Mouse (Mus musculus) liver, embryonic 13.5 days (tissue): ENCODE results near the gene Padi3. TPM values are rescaled to one million over a fixed set of nuclear protein-coding genes. Genes with fewer than 3 reads are reported as not detected.

Source experiments
- ATAC-seq: fragments of 200-750 bp; cut with Nextera tagmentation; 2 replicates; pipeline ENCODE4 v1.8.0; 2017; ENCODE audit warnings: low read depth, mild to moderate bottlenecking, moderate number of reproducible peaks, moderate library complexity
- DNase-seq: peaks from one replicate; pipeline ENCODE4 v3.0.0; 2022
- H3K27ac ChIP-seq: fragments of 300-500 bp; sonication (generic); 2 replicates; pipeline ENCODE4 v1.5.1; 2015; ENCODE audit warnings: moderate library complexity, mild to moderate bottlenecking, inconsistent platforms
- H3K27me3 ChIP-seq: fragments of 300-500 bp; sonication (generic); 2 replicates; pipeline ENCODE4 v1.6.1; 2015; ENCODE audit warnings: mild to moderate bottlenecking, inconsistent platforms
- H3K36me3 ChIP-seq: fragments of 300-500 bp; sonication (generic); 2 replicates; pipeline ENCODE4 v1.6.1; 2015; ENCODE audit warnings: mild to moderate bottlenecking, inconsistent platforms
- H3K4me1 ChIP-seq: fragments of 300-500 bp; sonication (generic); replicated peaks from 2 replicates; pipeline ENCODE4 v1.6.1; 2015; ENCODE audit warnings: inconsistent platforms
- H3K4me2 ChIP-seq: fragments of 300-500 bp; sonication (generic); 2 replicates; pipeline ENCODE4 v1.6.1; 2015; ENCODE audit warnings: inconsistent platforms, mild to moderate bottlenecking, moderate library complexity
- H3K4me3 ChIP-seq: fragments of 300-500 bp; sonication (generic); replicated peaks from 2 replicates; pipeline ENCODE4 v1.5.1; 2015; ENCODE audit warnings: mild to moderate bottlenecking, inconsistent platforms
- H3K9ac ChIP-seq: fragments of 300-500 bp; sonication (generic); 2 replicates; pipeline ENCODE4 v1.6.1; 2015; ENCODE audit warnings: mild to moderate bottlenecking, inconsistent platforms
- H3K9me3 ChIP-seq: fragments of 300-500 bp; sonication (generic); replicated peaks from 2 replicates; pipeline ENCODE4 v1.6.1; 2016; ENCODE audit warnings: inconsistent platforms
- WGBS: fragments of 180-500 bp; shearing (Covaris S2); methylation state at CpG from one replicate; pipeline ENCODE4 v1.1.7; 2015; ENCODE audit not compliant: insufficient replicate concordance; 5-methylcytosine and 5-hydroxymethylcytosine counted together
- polyA plus RNA-seq: library from polyadenylated mRNA; unstranded; fragments of >200 nt; fragmentation: Nextera tagmentation; extraction: Ambion mirVana; gene quantifications from 2 replicates; pipeline ENCODE4 v1.2.1, GENCODE M21; 2015

The Padi3 gene
- polyA plus RNA-seq, 1 experiment from 2014 or later = 0.23 TPM

DNA sequence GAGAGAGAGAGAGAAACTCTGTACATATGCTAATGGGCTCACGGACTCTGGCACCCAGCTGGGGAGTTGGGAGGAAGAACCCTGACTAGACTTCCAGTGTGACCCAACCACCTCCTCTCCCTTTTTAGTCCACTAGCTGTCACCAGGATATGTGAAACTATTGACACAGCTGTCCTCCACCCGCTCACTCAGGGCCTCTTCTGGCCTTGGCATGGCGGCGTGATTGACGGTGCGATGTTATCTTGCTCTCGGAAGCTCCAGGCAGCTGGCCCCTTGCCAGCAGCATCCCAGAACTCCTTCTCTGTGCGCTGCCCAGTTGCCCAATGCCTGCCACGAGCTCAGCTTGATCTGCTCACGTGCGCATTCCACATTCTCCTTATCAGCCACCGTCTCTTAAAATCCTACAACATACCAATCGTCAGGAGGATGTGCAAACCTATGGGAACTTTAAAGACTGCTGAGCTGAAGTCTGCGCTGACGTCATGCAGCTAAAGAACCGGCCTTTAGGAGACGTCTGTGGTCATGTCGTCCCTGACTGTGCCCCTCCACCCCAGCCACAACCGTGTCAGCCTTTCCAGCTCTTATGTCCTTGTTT is 30.5 kb downstream of the Padi3 start:
- no peaks in the 10 kb centered on the region for H3K27me3 ChIP-seq
- no peak overlapping the region for H3K4me2 ChIP-seq
- DNase-seq (no peak), ATAC-seq (peak; percentile 65)
- 37% methylated on average over 19 of the region's 19 CpGs for WGBS
- H3K9ac ChIP-seq = no peak overlapping the region
- H3K4me3 ChIP-seq = no peak overlapping the region
- no peaks in the 10 kb centered on the region for H3K9me3 ChIP-seq
- H3K27ac ChIP-seq = no peak overlapping the region
- H3K4me1 ChIP-seq = peaks cover 6% of the 10 kb centered on the region
- no peaks in the 10 kb centered on the region for H3K36me3 ChIP-seq

DNA sequence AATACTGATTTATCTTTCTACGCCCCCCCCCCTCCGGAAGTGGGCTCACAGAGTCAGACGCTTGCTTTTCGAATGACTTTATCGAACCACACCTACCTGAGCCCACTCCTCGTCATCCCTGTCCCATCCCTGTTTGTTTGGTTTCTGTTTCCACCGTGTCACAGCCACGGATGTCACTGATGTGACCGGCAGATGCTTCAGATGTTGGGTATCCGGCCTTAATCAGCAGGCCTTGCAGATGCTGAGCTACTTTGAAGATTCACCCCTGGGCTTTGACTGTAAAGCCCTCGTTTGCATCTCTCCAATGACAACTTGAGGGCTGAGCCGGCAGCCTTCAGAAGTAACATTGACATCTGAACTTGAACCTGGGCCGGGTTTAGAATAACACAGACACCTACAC is 33.8 kb downstream of the Padi3 start:
- 61% methylated on average over 13 of the region's 13 CpGs for WGBS
- no peaks in the 10 kb centered on the region for H3K36me3 ChIP-seq

DNA sequence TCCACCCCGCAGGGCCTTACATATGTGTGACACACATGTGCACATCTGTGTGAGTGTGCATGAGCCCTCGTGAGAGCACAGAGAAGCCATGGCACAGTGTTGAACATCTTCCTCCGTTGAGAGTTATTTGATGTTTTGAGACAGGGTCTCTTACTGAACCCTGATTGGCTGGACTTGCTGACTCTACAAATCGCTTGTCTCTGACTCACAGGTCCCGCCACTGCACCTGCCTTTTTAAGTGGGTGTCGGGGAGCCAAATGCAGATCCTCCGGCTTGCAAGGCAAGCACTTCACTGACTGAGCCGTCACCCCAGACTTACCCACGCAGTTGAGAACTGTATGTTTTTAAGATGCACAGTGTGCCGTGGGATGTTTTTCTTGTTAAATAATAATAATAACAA is 34.6 kb downstream of the Padi3 start:
- H3K9me3 ChIP-seq = no peaks in the 10 kb centered on the region
- no peaks in the 10 kb centered on the region for H3K36me3 ChIP-seq
- no peaks in the 10 kb centered on the region for H3K27me3 ChIP-seq
- 71% methylated on average over 10 of the region's 10 CpGs for WGBS
- DNase-seq (no peak), ATAC-seq (no peak)
- H3K27ac ChIP-seq = no peak overlapping the region
- no peak overlapping the region for H3K9ac ChIP-seq
- H3K4me3 ChIP-seq = no peak overlapping the region
- H3K4me1 ChIP-seq = peaks cover 14% of the 10 kb centered on the region
- no peak overlapping the region for H3K4me2 ChIP-seq

More for the DNA sequence above, 33.8 kb downstream of the Padi3 start:
- no peaks in the 10 kb centered on the region for H3K9me3 ChIP-seq
- peaks cover 9% of the 10 kb centered on the region for H3K4me1 ChIP-seq
- no peaks in the 10 kb centered on the region for H3K27me3 ChIP-seq
- no peak for DNase-seq
- H3K4me2 ChIP-seq = no peak overlapping the region
- no peak overlapping the region for H3K9ac ChIP-seq
- H3K27ac ChIP-seq = no peak overlapping the region
- no peak overlapping the region for H3K4me3 ChIP-seq
- ATAC-seq = no peak

DNA sequence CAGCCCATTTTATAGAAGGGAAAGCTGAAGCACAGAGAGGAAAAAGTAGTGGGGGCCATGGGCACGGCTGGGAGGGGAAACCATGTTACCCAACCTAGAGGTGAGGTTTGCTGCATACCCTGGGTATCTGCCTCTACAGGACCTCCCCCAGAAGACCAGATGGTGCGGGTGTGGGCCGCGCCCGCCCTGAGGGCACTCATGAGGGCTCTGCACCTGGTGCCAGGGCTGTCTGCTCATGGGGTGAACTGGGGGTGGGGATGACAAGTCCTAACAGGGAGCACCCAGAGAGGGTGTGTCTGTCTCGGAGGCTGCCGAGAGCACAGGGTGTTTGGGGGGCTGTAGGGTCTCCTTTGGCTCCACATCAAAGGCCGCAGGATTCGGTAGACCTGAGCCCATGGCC is 35.6 kb downstream of the Padi3 start:
- 72% methylated on average over 9 of the region's 9 CpGs for WGBS
- no peak for ATAC-seq
- Histone ChIP-seq H3K27me3 (no peaks in the 10 kb centered on the region), H3K9me3 (no peaks in the 10 kb centered on the region), H3K36me3 (no peaks in the 10 kb centered on the region), H3K4me3 (no peak overlapping the region), H3K9ac (no peak overlapping the region), H3K4me2 (no peak overlapping the region), H3K27ac (no peak overlapping the region), H3K4me1 (peaks cover 15% of the 10 kb centered on the region)
- no peak for DNase-seq

DNA sequence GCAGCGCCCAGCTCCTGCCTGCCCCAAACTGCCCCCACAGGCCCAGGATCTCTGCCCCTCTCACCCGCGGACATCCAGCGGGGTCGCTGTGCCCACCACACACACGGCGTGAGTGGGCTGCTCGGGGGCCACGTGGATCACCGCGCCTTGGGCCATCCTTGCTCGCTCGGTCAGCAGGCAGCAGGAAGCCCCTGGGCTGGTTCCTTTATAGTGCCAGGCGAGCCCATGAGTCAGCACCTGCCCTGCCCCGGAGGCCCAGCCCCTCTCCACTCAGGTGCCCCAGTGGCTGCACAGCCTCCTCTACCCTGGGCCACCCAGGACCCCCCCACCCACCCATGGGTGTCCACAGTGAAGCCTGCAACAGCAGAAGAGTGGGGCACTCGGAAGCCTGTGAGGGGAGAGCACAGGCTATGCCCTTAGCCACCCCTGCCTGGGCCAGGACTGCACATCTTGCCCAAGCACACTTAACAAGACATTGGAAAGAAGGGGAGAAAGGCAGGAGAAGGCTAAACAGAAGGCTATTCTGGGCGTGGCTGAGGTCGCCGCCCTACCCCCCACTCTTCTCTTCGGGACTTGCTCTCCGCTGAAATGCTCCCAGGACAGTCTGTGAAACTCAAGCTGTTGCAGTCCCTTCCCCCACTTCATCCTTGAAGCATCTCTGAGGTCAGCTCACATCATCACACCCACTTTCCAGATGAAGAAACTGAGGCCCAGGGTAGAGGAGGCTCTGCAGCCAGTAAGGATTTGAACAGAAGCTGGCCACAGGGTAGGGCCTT is 36.2 kb downstream of the Padi3 start, which contains the start of gene Padi4:
Gene Padi4 (minus strand): TSS at position 212 of the 776 bp plus-strand sequence.
- no peak within 1 kb of the TSS for H3K27ac ChIP-seq
- ATAC-seq = no peak
- no peak within 1 kb of the TSS for H3K9ac ChIP-seq
- H3K4me3 ChIP-seq = no peak within 1 kb of the TSS
- H3K9me3 ChIP-seq = no peaks in the 10 kb centered on the region
- H3K27me3 ChIP-seq = no peaks in the 10 kb centered on the region
- DNase-seq = no peak
- no peak within 1 kb of the TSS for H3K4me2 ChIP-seq
- 75% methylated on average over 21 of the region's 21 CpGs for WGBS
- no peaks in the 10 kb centered on the region for H3K36me3 ChIP-seq
- peaks cover 20% of the 10 kb centered on the region for H3K4me1 ChIP-seq

DNA sequence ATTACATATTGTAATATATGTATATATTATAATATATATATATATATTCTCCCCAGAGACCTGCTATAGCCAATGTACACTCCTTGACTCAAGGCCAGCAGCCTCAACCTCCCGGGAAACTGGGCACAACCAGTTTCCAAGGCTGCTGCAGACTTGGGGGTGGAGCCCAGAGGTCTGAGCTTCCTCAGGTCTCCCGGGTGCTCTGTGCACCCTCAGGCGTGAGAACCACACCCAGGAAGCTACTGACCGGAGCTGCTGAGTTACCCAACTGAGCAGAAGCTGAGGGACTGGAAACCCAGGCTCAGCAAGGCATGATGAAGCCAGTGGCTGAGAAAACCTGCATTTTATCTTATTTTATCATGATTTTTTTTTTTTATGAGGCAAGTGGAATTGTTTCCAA is 39.4 kb downstream of the Padi3 start:
- WGBS = 8% methylated on average over 4 of the region's 4 CpGs
- Histone ChIP-seq H3K4me1 (peaks cover 24% of the 10 kb centered on the region), H3K9ac (no peak overlapping the region), H3K4me2 (no peak overlapping the region), H3K4me3 (no peak overlapping the region), H3K9me3 (no peaks in the 10 kb centered on the region), H3K36me3 (no peaks in the 10 kb centered on the region), H3K27me3 (0 out of 2 replicates have a peak, but pooled peaks cover 3% of the 10 kb centered on the region), H3K27ac (no peak overlapping the region)
- DNase-seq = no peak
- no peak for ATAC-seq

DNA sequence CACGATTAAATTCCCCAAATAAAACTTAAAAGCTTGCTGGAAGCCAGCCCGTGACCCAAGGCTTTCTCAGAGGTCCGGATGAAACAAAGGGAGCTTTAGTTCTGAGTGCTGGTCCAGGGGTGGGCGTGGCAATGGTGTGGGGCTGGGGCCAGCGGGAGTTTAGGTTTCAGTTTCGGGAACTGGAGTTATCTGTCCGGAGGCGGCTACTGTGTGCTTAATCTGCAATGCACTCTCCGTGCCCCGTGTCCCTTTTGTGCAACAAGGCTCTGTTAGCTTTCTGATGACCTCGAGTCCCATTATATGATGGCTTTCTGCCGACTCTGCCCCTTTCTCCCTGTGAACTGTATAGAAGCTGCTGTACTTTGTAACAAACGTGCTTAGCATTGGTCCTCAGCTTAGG is 40.0 kb downstream of the Padi3 start:
- WGBS = 7% methylated on average over 13 of the region's 13 CpGs
- Histone ChIP-seq H3K36me3 (no peaks in the 10 kb centered on the region), H3K27me3 (0 out of 2 replicates have a peak, but pooled peaks cover 3% of the 10 kb centered on the region), H3K9ac (0 out of 2 replicates have a peak overlapping the region, but pooled peaks have one; percentile 9), H3K4me3 (peak overlapping the region; percentile 32), H3K27ac (peak overlapping the region; percentile 43; the same call in 1 of the 2 replicates), H3K9me3 (no peaks in the 10 kb centered on the region), H3K4me2 (peak overlapping the region; percentile 57), H3K4me1 (peaks cover 24% of the 10 kb centered on the region)
- DNase-seq (no peak), ATAC-seq (peak; percentile 58)

DNA sequence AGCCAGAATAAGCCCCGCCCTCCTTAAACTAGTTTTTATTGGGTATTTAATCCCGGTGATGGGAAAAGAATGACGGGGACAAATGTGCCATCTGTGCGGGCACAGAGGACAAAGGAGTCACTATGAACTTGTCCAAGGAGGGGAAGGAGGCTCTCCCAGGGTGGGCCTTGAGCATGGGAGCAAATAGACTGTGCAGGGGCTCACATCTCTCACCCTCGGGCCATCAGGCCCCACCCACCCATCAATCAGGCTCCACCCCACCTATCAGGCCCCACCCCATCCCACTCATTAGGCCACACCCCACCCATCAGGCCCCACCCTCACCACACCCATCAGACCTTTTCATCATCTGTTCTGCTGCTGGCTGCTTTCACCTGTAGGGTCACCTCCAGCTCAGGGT is 41.5 kb downstream of the Padi3 start:
- DNase-seq (no peak), ATAC-seq (no peak)
- H3K9me3 ChIP-seq = no peaks in the 10 kb centered on the region
- 0 out of 2 replicates have a peak, but pooled peaks cover 3% of the 10 kb centered on the region for H3K27me3 ChIP-seq
- 62% methylated on average over 5 of the region's 5 CpGs for WGBS
- H3K4me3 ChIP-seq = no peak overlapping the region
- no peak overlapping the region for H3K4me2 ChIP-seq
- no peaks in the 10 kb centered on the region for H3K36me3 ChIP-seq
- no peak overlapping the region for H3K9ac ChIP-seq
- H3K27ac ChIP-seq = no peak overlapping the region
- H3K4me1 ChIP-seq = peaks cover 24% of the 10 kb centered on the region

DNA sequence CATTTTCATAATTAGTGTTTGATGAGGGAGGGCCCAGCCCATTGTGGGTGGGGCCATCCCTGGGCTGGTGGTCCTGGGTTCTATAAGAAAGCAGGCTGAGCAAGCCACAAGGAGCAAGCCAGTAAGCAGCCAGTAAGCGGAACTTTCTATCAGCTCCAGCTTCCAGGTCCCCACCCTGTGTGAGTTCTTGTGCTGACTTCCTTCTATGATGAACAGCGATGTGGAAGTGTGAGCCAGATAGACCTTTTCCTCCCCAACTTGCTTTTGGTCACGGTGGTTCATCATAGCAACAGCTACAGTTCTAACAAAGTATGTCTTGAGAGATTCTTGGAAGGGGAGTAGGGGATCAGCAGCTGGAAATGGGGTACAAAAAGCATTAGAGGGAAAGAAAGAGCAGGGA is 44.5 kb downstream of the Padi3 start:
- H3K9ac ChIP-seq = no peak overlapping the region
- 31% methylated on average over 3 of the region's 3 CpGs for whole genome bisulfite sequencing
- ATAC-seq = no peak
- H3K27me3 ChIP-seq = 0 out of 2 replicates have a peak, but pooled peaks cover 3% of the 10 kb centered on the region
- no peak overlapping the region for H3K4me2 ChIP-seq
- no peak for DNase-seq
- no peak overlapping the region for H3K4me3 ChIP-seq
- peaks cover 19% of the 10 kb centered on the region for H3K4me1 ChIP-seq
- H3K36me3 ChIP-seq = no peaks in the 10 kb centered on the region
- H3K27ac ChIP-seq = no peak overlapping the region
- H3K9me3 ChIP-seq = no peaks in the 10 kb centered on the region

DNA sequence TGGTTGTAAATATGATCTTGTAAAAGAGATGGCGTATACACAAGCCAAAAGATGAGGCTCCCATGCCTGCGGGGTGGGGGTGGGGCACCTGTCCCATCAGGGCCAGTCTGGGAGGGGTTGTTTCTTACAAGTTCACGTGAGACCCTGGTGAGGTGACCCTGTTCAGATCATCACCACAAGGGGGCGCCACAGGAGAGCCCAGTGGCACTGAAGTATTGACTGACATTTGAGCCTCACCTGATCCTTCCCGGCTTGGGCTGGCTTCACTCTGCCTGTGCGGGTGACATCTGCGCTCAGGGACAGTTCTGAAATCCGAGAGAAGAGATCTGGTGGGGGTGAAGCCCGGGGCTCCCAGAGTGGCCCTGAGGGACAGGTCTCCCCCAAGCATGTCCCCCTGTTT is 47.3 kb downstream of the Padi3 start:
- Histone ChIP-seq H3K27me3 (0 out of 2 replicates have a peak, but pooled peaks cover 3% of the 10 kb centered on the region), H3K36me3 (no peaks in the 10 kb centered on the region), H3K27ac (no peak overlapping the region), H3K4me2 (no peak overlapping the region), H3K9ac (no peak overlapping the region), H3K4me1 (peaks cover 3% of the 10 kb centered on the region; the same call in 1 of the 2 replicates), H3K4me3 (no peak overlapping the region), H3K9me3 (no peaks in the 10 kb centered on the region)
- DNase-seq (peak; percentile 32), ATAC-seq (no peak)
- 12% methylated on average over 9 of the region's 9 CpGs for WGBS

DNA sequence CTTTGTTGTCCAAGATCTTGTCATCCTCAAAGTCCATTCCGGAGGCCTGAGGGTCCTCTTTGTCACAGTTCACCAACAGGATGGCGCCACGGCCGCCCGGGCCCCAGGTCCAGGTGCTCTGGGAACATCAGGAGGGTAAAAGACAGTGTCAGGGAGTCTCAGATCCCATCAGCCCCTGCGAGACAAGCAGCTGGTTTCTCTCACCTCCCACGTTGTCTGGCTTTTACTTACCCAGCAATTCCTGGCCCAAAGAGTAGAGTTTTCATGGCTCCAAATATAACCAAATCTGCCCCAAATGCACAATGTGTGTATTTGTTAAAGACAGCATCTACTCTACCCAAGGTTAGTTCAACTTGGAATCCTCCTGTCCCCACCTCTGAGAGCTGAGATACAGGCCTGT is 48.8 kb downstream of the Padi3 start:
- no peaks in the 10 kb centered on the region for H3K36me3 ChIP-seq
- no peaks in the 10 kb centered on the region for H3K27me3 ChIP-seq
- WGBS = 72% methylated on average over 7 of the region's 7 CpGs
- ATAC-seq (no peak), DNase-seq (no peak)
- H3K9me3 ChIP-seq = no peaks in the 10 kb centered on the region
- no peak overlapping the region for H3K4me2 ChIP-seq
- no peak overlapping the region for H3K9ac ChIP-seq
- H3K4me1 ChIP-seq = peaks cover 3% of the 10 kb centered on the region; the same call in 1 of the 2 replicates
- H3K27ac ChIP-seq = no peak overlapping the region
- no peak overlapping the region for H3K4me3 ChIP-seq
